Mouse (Mus musculus): Measurements from ENCODE around the gene Olfr288. TPM values are rescaled to one million over a fixed set of nuclear protein-coding genes. Genes with fewer than 3 reads are reported as not detected.

Gene Olfr288
- polyA plus RNA-seq, 1 experiment from 2014 or later = not detected

GRCm38 (mm10) chr15:98180567-98181131 is 14.7 kb downstream of the Olfr288 start:
- Histone ChIP-seq H3K9me3 (no peaks in the 10 kb centered on the region), H3K36me3 (no peaks in the 10 kb centered on the region), H3K4me3 (peak overlapping the region; percentile 59), H3K4me1 (replicated peaks) (peaks cover 13% of the 10 kb centered on the region), H3K27me3 (ENCODE audit: insufficient read depth, poor library complexity, severe bottlenecking) (peaks cover 34% of the 10 kb centered on the region), H3K27ac (peak overlapping the region; percentile 81)
- DNase-seq (ENCODE audit: low spot score) = no peak
- 5% methylated on average over 26 of the region's 26 CpGs for WGBS

GRCm38 (mm10) chr15:98177320-98177719 is 18.0 kb downstream of the Olfr288 start:
- Histone ChIP-seq H3K27me3 (ENCODE audit: insufficient read depth, poor library complexity, severe bottlenecking) (peaks cover 41% of the 10 kb centered on the region), H3K4me3 (no peak overlapping the region)
- WGBS = 75% methylated on average over 3 of the region's 3 CpGs

GRCm38 (mm10) chr15:98173821-98174220 is 21.5 kb downstream of the Olfr288 start:
- no peak for DNase-seq (ENCODE audit: low spot score)
- no peak overlapping the region for H3K27ac ChIP-seq
- WGBS = 41% methylated on average over 8 of the region's 8 CpGs
- no peak overlapping the region for H3K4me3 ChIP-seq
- H3K27me3 ChIP-seq (ENCODE audit: insufficient read depth, poor library complexity, severe bottlenecking) = peaks cover 61% of the 10 kb centered on the region
- no peaks in the 10 kb centered on the region for H3K9me3 ChIP-seq
- H3K36me3 ChIP-seq = no peaks in the 10 kb centered on the region
- H3K4me1 ChIP-seq (replicated peaks) = peaks cover 23% of the 10 kb centered on the region

More at GRCm38 (mm10) chr15:98177320-98177719, 18.0 kb downstream of the Olfr288 start:
- H3K9me3 ChIP-seq = no peaks in the 10 kb centered on the region
- peaks cover 13% of the 10 kb centered on the region for H3K4me1 ChIP-seq (replicated peaks)
- no peak for DNase-seq (ENCODE audit: low spot score)
- no peaks in the 10 kb centered on the region for H3K36me3 ChIP-seq
- H3K27ac ChIP-seq = no peak overlapping the region

GRCm38 (mm10) chr15:98172113-98172512 is 23.2 kb downstream of the Olfr288 start:
- H3K36me3 ChIP-seq = no peaks in the 10 kb centered on the region
- H3K4me1 ChIP-seq (replicated peaks) = peaks cover 40% of the 10 kb centered on the region
- H3K9me3 ChIP-seq = no peaks in the 10 kb centered on the region
- H3K4me3 ChIP-seq = no peak overlapping the region
- 71% methylated on average over 5 of the region's 5 CpGs for WGBS
- H3K27ac ChIP-seq = no peak overlapping the region
- no peak for DNase-seq (ENCODE audit: low spot score)
- H3K27me3 ChIP-seq (ENCODE audit: insufficient read depth, poor library complexity, severe bottlenecking) = peaks cover 64% of the 10 kb centered on the region

- no peak overlapping the region for H3K27ac ChIP-seq
- H3K27me3 ChIP-seq (ENCODE audit: insufficient read depth, poor library complexity, severe bottlenecking) = peaks cover 70% of the 10 kb centered on the region
- no peak overlapping the region for H3K4me3 ChIP-seq
- H3K36me3 ChIP-seq = no peaks in the 10 kb centered on the region
- no peaks in the 10 kb centered on the region for H3K9me3 ChIP-seq
- peaks cover 48% of the 10 kb centered on the region for H3K4me1 ChIP-seq (replicated peaks)
- no peak for DNase-seq (ENCODE audit: low spot score)
- WGBS = 75% methylated on average over 9 of the region's 9 CpGs
Observed at GRCm38 (mm10) chr15:98170917-98171316, 24.4 kb downstream of the Olfr288 start.

GRCm38 (mm10) chr15:98170365-98170764 is 25.0 kb downstream of the Olfr288 start:
- 41% methylated on average over 7 of the region's 7 CpGs for WGBS

GRCm38 (mm10) chr15:98168622-98169004 is 26.7 kb downstream of the Olfr288 start:
- Histone ChIP-seq H3K27ac (peak overlapping the region; percentile 89), H3K27me3 (ENCODE audit: insufficient read depth, poor library complexity, severe bottlenecking) (peaks cover 79% of the 10 kb centered on the region), H3K9me3 (no peaks in the 10 kb centered on the region), H3K36me3 (no peaks in the 10 kb centered on the region), H3K4me3 (peak overlapping the region; percentile 59), H3K4me1 (replicated peaks) (peaks cover 48% of the 10 kb centered on the region)
- 3% methylated on average over 19 of the region's 19 CpGs for WGBS
- DNase-seq (ENCODE audit: low spot score) = no peak

More at GRCm38 (mm10) chr15:98170365-98170764, 25.0 kb downstream of the Olfr288 start:
- peak; percentile 29 for DNase-seq (ENCODE audit: low spot score)
- Histone ChIP-seq H3K27ac (no peak overlapping the region), H3K27me3 (ENCODE audit: insufficient read depth, poor library complexity, severe bottlenecking) (peaks cover 75% of the 10 kb centered on the region), H3K9me3 (no peaks in the 10 kb centered on the region), H3K36me3 (no peaks in the 10 kb centered on the region), H3K4me1 (replicated peaks) (peaks cover 48% of the 10 kb centered on the region), H3K4me3 (peak overlapping the region; percentile 59; the same call in 1 of the 2 replicates)

- peaks cover 48% of the 10 kb centered on the region for H3K4me1 ChIP-seq (replicated peaks)
- H3K27ac ChIP-seq = peak overlapping the region; percentile 89
- WGBS = under 1% methylated on average over 69 of the region's 69 CpGs
- H3K4me3 ChIP-seq = peak overlapping the region; percentile 59
- peaks cover 77% of the 10 kb centered on the region for H3K27me3 ChIP-seq (ENCODE audit: insufficient read depth, poor library complexity, severe bottlenecking)
- peak; percentile 94 for DNase-seq (ENCODE audit: low spot score)
- no peaks in the 10 kb centered on the region for H3K36me3 ChIP-seq
- H3K9me3 ChIP-seq = no peaks in the 10 kb centered on the region
Observed at GRCm38 (mm10) chr15:98167645-98168621, 27.4 kb downstream of the Olfr288 start.

GRCm38 (mm10) chr15:98166963-98167644 is 28.2 kb downstream of the Olfr288 start, which contains the start of gene Ccdc184:
Gene Ccdc184, plus strand, starts transcription at chr15:98167158.
- peak; percentile 6 for DNase-seq (ENCODE audit: low spot score)
- H3K27me3 ChIP-seq (ENCODE audit: insufficient read depth, poor library complexity, severe bottlenecking) = peaks cover 70% of the 10 kb centered on the region
- WGBS = 3% methylated on average over 18 of the region's 18 CpGs
- H3K9me3 ChIP-seq = no peaks in the 10 kb centered on the region
- no peaks in the 10 kb centered on the region for H3K36me3 ChIP-seq
- peak within 1 kb of the TSS; percentile 89 for H3K27ac ChIP-seq
- H3K4me3 ChIP-seq = peak within 1 kb of the TSS; percentile 59
- H3K4me1 ChIP-seq (replicated peaks) = peaks cover 48% of the 10 kb centered on the region

- no peak for DNase-seq (ENCODE audit: low spot score)
- Histone ChIP-seq H3K27me3 (ENCODE audit: insufficient read depth, poor library complexity, severe bottlenecking) (peaks cover 54% of the 10 kb centered on the region), H3K4me3 (no peak within 1 kb of the TSS), H3K36me3 (no peaks in the 10 kb centered on the region), H3K27ac (peak within 1 kb of the TSS; percentile 50; the same call in 1 of the 2 replicates), H3K4me1 (replicated peaks) (peaks cover 53% of the 10 kb centered on the region), H3K9me3 (no peaks in the 10 kb centered on the region)
- 86% methylated on average over 5 of the region's 5 CpGs for WGBS
Observed at GRCm38 (mm10) chr15:98165525-98165924, 29.8 kb downstream of the Olfr288 start, which contains the start of gene Asb8. Gene Asb8, minus strand, starts transcription at chr15:98165625.

- Histone ChIP-seq H3K4me1 (replicated peaks) (peaks cover 34% of the 10 kb centered on the region), H3K27ac (no peak overlapping the region), H3K4me3 (no peak overlapping the region), H3K36me3 (no peaks in the 10 kb centered on the region), H3K27me3 (ENCODE audit: insufficient read depth, poor library complexity, severe bottlenecking) (peaks cover 24% of the 10 kb centered on the region), H3K9me3 (no peaks in the 10 kb centered on the region)
- no peak for DNase-seq (ENCODE audit: low spot score)
- 85% methylated on average over 4 of the region's 4 CpGs for WGBS
Observed at GRCm38 (mm10) chr15:98162561-98162960, 32.8 kb downstream of the Olfr288 start.

GRCm38 (mm10) chr15:98161026-98161805 is 34.1 kb downstream of the Olfr288 start:
- Histone ChIP-seq H3K4me3 (no peak overlapping the region), H3K27ac (peak overlapping the region; percentile 40; the same call in 1 of the 2 replicates), H3K27me3 (ENCODE audit: insufficient read depth, poor library complexity, severe bottlenecking) (peaks cover 13% of the 10 kb centered on the region), H3K36me3 (no peaks in the 10 kb centered on the region), H3K9me3 (no peaks in the 10 kb centered on the region), H3K4me1 (replicated peaks) (peaks cover 21% of the 10 kb centered on the region)
- WGBS = 55% methylated on average over 19 of the region's 19 CpGs
- DNase-seq (ENCODE audit: low spot score) = peak; percentile 10
